Mouse (Mus musculus): Measurements from ENCODE around the gene Tcf7.

Gene Tcf7

GRCm38 (mm10) chr11:52283596-52284571 lies 1.1 kb upstream of the Tcf7 start:
- no peak for ATAC-seq (ENCODE audit: low TSS enrichment)

GRCm38 (mm10) chr11:52282420-52282773 lies 417 bp downstream of the Tcf7 start:
- ATAC-seq (ENCODE audit: low TSS enrichment), result no peak

- ATAC-seq (ENCODE audit: low TSS enrichment), result no peak
Measured at GRCm38 (mm10) chr11:52281568-52282328, 1.1 kb downstream of the Tcf7 start.

- no peak for ATAC-seq (ENCODE audit: low TSS enrichment)
Measured at GRCm38 (mm10) chr11:52280566-52281455, 2.0 kb downstream of the Tcf7 start.

- no peak for ATAC-seq (ENCODE audit: low TSS enrichment)
Measured at GRCm38 (mm10) chr11:52279611-52280145, 3.1 kb downstream of the Tcf7 start.

GRCm38 (mm10) chr11:52278991-52279390 lies 3.8 kb downstream of the Tcf7 start:
- no peak for ATAC-seq (ENCODE audit: low TSS enrichment)

GRCm38 (mm10) chr11:52278164-52278563 lies 4.7 kb downstream of the Tcf7 start:
- ATAC-seq (ENCODE audit: low TSS enrichment), result no peak

- no peak for ATAC-seq (ENCODE audit: low TSS enrichment)
Measured at GRCm38 (mm10) chr11:52277433-52278150, 5.2 kb downstream of the Tcf7 start.

- no peak for ATAC-seq (ENCODE audit: low TSS enrichment)
Measured at GRCm38 (mm10) chr11:52276961-52277391, 5.8 kb downstream of the Tcf7 start.

GRCm38 (mm10) chr11:52275774-52276555 lies 6.8 kb downstream of the Tcf7 start:
- peak; percentile 66 for ATAC-seq (ENCODE audit: low TSS enrichment)

GRCm38 (mm10) chr11:52275366-52275765 lies 7.4 kb downstream of the Tcf7 start:
- no peak for ATAC-seq (ENCODE audit: low TSS enrichment)

- ATAC-seq (ENCODE audit: low TSS enrichment), result 0 out of 2 replicates have a peak, but pooled peaks have one; percentile 44
Measured at GRCm38 (mm10) chr11:52274456-52275112, 8.2 kb downstream of the Tcf7 start.

- ATAC-seq (ENCODE audit: low TSS enrichment), result no peak
Measured at GRCm38 (mm10) chr11:52273942-52274330, 8.9 kb downstream of the Tcf7 start.

GRCm38 (mm10) chr11:52273183-52273941 lies 9.5 kb downstream of the Tcf7 start:
- ATAC-seq (ENCODE audit: low TSS enrichment), result no peak

- ATAC-seq (ENCODE audit: low TSS enrichment), result no peak
Measured at GRCm38 (mm10) chr11:52272619-52273018, 10.2 kb downstream of the Tcf7 start.

- no peak for ATAC-seq (ENCODE audit: low TSS enrichment)
Measured at GRCm38 (mm10) chr11:52271765-52272495, 10.9 kb downstream of the Tcf7 start.

GRCm38 (mm10) chr11:52269841-52270240 lies 13.0 kb downstream of the Tcf7 start:
- no peak for ATAC-seq (ENCODE audit: low TSS enrichment)

All from frontal cortex, adult (tissue).